Mouse (Mus musculus): ENCODE results near the gene Ntng1.

The Ntng1 gene

DNA sequence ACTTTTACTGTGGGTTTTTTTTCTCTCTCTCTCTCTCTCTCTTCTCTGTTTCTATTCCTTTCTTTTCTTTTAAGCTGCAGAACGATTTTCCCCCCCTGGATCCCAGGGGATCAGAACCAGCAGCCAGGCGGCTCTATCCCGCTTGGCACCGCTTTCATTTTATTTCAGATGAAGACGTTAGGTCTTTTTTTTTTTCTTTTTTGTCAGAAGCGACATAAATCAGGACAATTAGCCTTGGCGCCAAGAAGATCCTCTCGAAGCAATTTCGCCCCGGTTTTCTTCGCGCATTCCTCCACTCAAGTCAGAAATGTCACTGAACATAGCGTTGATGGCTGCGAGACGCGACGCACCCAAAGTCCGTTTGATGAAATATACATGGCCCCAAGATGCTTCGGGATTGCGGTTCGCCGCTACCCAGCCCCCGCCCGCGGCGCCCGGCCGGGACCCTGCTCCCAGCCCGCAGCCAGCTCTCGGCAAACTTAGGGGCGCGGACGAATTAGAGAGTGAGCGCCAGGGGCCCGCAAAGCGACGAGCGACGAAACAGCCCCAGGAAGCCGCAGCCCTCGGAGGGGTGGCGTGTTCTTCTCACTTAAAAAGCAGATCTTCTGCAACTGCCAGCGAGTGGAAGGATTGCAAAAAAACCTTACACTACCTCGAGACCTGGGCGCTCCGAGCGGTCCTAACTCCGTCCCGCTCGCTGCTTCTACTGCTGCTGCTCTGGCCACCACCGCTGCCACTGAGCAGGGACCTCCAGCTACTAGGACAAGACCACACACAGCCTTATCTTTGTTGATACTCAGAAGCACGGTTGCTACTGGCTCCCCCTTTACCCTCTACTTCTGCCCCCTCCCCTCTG is at the start of gene Ntng1:
TSS of gene Ntng1 (minus strand) at position 806 of the 856 bp plus-strand sequence.
- in situ Hi-C loops (cut with MboI, MseI): no loop called here

DNA sequence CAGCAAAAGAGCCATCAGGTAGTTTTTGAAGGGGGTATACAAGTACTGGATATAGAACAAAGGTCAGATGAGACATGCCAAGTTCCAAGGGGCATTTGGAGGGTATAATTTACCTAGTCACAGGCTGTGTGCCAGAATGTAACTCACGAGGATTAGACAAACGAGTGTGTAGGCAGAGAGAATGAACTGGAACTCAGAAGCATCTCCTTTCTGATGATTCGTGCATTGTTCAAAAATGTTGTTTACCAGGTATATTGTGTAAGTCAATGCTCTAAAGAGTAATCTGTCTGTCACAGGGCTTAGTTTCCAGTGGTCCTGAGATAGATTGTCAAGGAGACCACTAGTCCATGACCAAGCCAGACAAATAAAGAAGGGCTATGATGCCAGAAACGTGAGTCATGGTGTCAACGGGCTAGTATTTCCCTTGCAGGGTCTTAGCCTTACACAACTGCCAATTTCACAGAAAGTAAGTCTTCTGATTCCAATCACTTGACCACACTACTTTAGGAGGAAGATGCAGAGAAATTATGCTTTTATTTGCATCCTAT is 43.7 kb upstream of the Ntng1 start:
- in situ Hi-C loops (cut with MboI, MseI): no loop called here

GRCm38 (mm10) chr3:110149089-110149488 is 5.3 kb upstream of the Ntng1 start:
- in situ Hi-C loops (cut with MboI, MseI): no loop called here

DNA sequence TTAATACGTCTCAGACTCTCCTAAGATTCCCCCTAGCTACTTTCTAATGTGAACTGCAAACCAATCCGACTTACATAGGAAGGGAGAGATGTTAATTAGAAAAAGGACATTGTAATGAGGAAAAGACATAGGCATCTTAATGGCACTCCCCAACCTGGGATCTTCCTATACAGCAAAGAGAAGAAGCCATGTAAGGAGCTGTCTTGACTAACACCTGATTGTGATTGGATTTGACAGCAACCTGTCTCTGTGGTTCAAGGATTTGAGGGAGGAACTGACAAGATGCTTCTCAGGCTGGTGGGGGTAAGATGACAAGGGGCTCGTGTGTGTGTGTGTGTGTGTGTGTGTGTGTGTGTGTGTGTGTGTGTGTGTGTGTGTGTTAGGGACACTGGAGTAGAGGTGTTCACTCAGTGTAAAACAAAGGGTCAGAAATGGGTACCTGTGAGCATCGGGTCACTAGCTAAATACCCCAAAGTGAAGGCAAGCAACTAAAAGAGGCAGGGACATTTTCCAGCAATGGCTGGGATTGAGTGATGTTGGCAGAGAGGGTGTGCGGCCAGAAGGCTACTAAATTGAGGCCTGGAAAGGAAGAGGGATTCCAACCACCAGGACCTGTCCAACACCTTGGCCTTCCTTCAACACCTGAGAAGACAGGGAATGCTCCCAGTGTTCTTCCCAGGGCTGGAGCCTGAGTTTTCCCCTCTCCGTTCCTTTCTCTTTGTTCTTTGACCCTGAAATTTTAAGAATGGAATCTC is 667 bp upstream of the Ntng1 start:
- in situ Hi-C loops (cut with MboI, MseI): no loop called here

DNA sequence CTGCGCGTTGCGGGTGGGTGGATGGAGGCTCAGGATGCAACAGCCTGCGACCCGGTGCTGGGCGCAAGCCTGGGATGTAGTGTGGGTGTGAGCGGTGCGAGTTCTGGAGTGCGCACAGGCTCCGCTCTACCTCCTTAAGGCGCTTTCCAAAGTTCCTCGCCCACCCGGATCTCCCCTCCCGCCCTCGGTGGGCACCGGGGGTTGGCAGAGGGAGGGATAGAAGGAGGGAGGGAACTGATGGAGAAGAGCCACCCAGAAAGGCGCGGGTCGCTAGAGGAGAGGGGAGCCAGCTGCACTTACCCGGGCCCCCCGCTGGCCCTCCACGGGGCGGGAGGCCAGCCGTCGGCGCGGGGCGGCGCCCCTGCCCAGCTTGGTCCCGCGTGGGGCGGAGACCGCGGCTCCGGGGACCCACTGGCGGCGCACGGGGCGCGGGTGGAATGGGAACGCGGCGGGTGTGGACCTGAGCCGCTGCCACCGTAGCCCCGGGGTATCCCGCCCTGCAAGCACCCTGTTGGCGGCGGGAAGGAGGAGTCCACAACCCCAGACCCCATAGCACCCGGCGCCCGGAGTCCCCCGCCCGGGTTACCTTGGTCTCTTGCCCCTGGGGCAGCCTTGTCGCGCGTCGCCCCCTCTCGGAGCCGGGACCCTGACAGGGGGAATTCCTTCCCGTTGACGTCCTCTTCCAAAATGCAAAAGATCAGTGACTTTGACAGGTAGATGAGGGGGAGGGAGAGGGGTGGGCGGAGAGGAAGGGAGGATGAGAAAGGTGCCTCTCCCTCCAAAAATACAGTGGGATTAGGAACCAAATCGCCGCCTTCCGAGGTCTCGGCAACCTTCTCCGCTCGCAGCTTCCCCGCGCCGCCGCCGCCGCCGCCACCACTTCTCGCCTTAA is 1.3 kb downstream of the Ntng1 start:
- in situ Hi-C loops (cut with MboI, MseI): no loop called here

DNA sequence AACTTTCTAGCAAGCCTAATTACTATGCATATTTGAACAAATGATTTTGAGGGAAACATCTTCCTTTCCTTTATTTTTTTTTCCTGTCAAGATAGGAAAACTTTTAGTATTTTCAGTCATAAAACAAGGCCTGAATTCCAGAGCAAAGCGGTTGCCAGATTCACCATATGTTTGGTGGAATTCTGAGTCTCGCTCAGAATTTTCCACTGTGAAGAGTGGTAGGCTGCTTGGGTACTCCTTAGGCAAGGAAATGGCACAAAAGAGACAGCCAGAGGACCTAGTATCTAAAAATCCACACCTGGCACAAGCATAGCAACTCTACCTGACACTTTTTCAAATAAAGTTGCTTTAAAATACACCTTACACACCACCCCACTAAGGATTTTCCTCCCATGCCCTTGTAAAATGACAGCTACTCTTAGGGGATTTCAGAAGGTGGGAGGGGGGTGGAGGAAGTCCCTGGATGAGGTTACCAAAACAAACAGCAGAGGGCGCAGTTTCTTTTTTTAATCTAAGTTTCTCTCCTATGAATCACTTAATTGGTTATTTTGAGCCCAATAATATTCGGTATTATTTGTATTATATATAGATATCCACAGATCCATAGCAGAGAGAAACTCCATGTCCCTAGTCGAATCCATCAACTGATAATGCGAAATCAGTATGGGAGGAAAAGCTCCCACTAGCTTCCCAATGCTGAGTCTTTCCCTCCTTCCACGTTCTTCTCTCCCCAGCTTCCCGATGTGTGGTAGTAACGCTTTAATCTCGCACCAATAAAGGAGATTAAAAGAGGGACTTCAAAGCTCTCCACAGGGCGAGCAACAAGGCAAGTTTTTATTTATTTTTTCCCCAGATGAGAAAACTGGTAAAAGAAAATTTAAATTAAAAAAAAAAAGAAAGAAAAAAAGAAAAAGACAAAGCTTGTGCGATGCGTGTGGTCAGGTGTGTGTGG is 2.2 kb downstream of the Ntng1 start:
- in situ Hi-C loops (cut with MboI, MseI): no loop called here

DNA sequence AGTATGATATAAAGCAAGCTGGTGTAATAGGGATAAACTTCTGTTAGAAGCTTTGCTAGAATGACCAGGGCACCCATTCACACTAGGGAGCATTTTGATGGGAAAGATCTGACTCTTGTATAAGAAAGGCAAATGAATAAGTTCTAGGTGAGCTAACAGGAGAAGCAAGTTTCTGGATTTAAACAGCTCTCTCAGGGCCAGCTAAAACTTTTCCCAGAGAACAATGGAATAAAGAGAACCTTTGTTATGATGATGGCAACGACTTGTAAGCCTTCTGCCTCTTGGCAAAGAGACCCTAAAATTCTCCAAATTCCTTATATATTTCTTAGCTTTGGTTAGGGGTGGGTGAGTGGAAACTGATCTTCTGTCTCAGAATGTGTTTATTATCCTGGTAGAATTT is 7.7 kb downstream of the Ntng1 start:
- in situ Hi-C loops (cut with MboI, MseI): no loop called here

DNA sequence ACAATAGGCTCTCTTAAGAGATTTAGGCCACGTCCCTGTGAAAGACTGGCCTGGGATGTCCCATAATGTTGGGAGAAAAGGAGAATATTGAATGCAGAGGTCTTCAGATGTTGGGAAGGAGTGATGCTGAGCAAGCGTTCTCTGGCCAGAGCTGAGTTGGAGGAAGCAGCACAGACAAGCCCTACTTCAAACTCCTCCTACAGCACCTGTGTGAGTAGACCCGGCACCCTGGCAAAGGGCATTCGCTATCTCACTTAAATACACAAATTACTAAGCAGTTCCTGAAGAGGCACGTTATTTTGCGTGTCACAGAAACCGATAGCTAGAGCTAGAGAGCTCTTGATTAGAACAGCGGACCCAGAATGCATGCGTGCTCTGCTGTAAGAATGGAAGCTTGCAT is 10.7 kb downstream of the Ntng1 start:
- in situ Hi-C loops (cut with MboI, MseI): no loop called here

DNA sequence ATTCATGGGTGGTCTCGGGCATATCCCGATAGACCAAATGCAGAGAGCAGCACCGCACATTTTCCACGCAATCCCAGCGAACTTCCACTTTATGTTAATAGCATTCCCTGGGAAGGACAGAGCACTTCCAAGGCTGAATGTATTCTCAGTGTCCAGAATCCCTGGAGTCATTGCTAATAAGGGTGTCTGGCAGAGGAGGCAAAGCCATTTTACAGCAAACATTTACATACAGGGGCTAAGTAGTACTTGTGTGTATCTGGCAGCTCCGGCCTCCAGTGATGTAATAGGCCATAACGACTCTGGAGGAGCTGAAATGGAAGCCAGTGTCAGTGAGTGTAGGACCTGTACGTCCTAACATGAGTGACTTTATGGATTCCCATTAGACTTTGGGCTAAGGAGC is 11.5 kb downstream of the Ntng1 start:
- in situ Hi-C loops (cut with MboI, MseI): no loop called here

DNA sequence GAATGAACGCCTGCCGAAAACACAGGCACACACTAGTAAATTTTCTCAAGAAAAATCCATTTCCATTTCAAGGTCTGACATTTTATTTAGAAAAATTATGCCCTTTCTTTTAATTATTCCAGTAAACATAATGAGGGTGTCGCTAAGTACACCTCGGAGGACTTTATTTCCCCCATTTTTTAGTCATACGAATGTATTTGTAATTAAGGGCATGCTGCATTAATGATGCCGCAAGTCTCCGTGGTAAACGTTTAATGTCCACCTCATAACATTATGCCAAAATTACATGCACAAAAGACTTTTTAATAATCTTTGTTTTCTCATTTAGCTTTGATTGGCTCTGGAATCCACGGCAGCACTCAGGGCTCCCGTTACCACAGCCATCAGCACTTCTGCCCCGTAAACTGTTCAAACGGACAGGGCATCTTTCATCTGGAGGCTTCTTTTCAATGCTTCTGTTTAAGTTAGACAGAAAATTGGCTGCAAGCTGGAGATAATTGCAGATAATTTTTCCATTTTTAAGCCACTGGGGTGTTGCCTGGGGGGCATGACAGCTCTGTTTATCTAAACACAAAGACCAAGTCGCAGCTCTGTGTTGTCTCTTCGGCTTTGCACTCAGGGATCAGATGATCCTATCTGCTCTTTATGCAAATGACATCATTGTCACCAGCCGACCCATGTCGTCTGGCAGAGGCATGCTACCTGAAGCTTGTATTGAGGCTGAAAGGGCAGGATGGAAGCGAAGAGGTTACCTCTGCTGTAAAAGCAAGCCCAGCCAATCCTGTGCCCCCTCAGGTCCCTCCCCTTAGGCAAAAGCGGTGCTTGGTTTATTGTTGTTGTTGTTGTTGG is 12.5 kb downstream of the Ntng1 start:
- in situ Hi-C loops (cut with MboI, MseI): no loop called here

DNA sequence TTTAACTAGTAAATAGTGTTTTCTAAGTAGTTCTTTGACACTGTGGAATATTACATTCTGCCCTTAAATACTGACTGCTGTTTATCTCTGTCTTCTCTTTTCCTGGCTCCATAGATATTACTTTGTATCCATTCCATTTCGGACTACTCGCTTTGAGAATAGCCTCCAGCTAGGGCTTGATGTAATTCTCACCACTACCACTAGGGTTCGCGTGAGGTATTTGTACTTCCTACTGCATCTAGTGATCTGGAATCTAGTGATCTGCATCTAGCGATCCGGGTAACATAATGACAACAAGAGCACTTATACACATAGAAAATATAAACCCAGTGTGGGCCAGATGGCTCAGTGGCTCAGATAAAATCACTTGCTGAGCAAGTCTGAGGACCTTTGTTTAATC is 14.2 kb downstream of the Ntng1 start:
- in situ Hi-C loops (cut with MboI, MseI): no loop called here

GRCm38 (mm10) chr3:110105982-110106381 is 37.8 kb downstream of the Ntng1 start:
- in situ Hi-C loops (cut with MboI, MseI): no loop called here

DNA sequence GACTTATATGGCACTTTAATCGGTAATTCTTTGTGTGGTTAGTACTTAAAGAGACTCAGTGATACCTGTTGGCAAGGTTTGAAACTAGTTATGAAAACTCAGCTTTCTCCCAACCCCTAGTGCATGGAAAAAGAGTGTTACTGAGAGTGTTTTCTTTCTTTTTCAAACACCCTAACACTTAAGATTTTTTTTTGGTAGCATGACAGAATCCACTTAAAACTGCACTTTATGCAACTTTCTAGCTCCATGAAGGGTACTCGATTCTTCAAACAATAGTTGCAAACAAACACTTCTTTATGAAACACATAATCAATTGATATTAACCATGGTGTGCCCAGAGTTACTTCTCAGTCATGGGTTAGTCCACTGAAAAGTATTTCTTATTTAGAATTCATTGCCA is 49.4 kb downstream of the Ntng1 start:
- in situ Hi-C loops (cut with MboI, MseI): no loop called here

DNA sequence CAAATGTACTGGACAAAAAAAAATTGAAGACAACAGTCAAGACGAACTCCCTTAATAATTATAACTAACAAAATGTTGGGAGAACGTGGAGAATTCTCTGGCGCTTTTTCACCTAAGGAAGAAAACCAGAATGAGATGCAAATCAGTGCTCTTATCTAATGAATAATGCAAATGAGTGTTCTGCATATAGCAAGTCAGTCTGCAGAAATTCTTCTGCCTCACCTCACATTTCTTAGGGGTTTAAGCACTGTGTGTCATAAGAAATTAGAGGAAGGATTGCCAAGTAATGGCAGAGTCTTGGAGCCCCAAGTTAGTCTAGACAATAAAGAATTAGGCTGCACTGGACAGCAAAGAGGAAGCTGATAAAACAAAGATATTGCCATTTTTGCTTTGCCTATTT is 49.8 kb downstream of the Ntng1 start:
- in situ Hi-C loops (cut with MboI, MseI): no loop called here

DNA sequence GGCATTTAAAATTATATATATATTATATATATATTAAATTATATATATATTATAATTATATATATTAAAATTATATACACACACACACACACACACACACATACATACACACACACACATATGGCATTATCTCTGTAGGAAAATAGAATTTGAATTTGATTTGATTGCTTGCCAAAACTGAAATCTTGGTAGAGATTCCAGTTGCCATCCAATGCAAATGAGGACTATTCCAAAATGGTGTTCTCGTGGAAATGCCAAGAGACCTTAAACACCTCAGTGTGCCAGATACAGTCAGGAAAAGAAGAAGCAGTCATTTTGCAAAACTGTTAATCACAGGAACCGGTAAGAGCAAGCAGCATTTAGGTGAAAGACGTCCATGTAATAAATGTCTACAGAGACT is 51.3 kb downstream of the Ntng1 start:
- in situ Hi-C loops (cut with MboI, MseI): no loop called here

GRCm38 (mm10) chr3:110087189-110087588 is 56.6 kb downstream of the Ntng1 start:
- in situ Hi-C loops (cut with MboI, MseI): no loop called here

DNA sequence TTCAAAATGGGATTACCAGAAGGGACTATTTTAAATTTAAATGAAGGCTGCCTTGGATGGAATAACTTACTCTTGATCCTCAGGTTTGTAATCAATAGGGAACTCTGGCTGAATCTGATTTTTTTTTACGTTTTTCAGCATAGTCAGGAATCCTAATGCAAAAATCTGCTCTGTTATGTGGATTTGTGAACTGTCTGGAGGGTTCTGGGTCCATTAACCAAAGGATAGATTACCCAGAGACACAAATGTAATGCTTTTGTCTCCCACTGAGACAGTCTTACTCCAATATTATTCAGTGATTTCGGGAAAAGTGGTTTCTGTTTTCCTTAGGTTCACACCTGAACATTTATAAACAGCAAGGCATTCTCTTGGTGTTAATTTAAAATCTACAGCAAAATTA is 58.5 kb downstream of the Ntng1 start:
- in situ Hi-C loops (cut with MboI, MseI): no loop called here

DNA sequence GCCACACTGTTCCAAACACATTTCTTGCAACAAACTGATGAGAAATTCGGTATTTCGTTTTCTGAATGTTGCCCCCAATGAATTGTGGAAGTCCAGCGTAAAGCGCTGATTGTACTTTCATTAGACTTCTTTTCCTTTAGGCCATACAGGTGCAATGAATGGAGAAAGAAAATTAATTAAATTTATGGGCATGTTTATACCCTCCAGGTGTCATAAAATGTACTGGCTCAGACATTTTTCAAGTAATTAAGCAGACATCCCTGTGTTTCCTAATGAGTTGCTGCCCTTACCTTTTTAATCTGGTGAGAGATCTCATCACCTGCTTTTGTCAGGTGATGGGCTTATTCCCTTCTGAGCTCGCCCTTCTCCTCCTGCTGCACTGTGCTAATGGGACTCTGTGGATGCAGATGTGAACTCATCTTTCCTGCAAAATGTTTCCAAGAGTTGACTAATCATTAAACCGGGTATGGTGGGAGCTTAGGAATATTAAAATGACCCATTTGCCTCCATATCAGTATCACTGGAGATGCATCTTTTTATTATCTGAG is 79.0 kb downstream of the Ntng1 start:
- in situ Hi-C loops (cut with MboI, MseI): no loop called here

- in situ Hi-C loops (cut with MboI, MseI): no loop called here
These were observed 87.9 kb downstream of the Ntng1 start for GRCm38 (mm10) chr3:110055915-110056314.

Data from T-helper 17 cell (primary cell).